Mouse (Mus musculus) embryonic fibroblast, embryonic 13.5 days (primary cell): ENCODE data around the gene Cdk10.

Experiments
- CTCF ChIP-seq: IDR thresholded peaks from 2 replicates; pipeline ENCODE4 v1.5.1; 2011; ENCODE audit warnings: mild to moderate bottlenecking, control low read depth, low read length, moderate library complexity, borderline replicate concordance; ENCODE audit not compliant: insufficient read depth
- POLR2A ChIP-seq: IDR thresholded peaks from 2 replicates; pipeline ENCODE4 v1.6.1; 2011; ENCODE audit warnings: low read depth, mild to moderate bottlenecking, control low read depth, low read length, moderate library complexity

DNA sequence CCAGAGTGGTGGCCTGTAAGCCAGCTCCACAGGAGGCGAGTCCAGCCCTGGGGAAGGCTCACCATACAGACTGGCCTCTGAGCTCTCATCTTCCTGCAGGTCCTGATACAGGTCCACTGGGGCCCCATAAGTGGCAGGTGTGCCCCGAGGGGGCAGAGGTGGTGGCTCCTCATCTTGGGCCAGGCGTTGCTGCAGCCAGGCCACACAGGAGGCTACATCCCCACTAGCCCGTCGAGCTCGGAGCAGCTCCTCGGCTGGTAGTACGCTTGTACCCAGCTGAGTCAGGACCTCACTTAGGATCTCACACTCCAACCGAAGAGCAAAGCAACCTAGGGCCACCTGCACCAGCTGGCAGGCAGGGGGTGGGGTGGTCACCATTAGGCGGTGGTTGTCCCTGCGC is 9.1 kb downstream of the Cdk10 start:
- TF ChIP-seq CTCF, result no peak
- no peak for TF ChIP-seq POLR2A
